Mouse (Mus musculus): Measurements from ENCODE around the gene Nfx1. TPM values are rescaled to one million over a fixed set of nuclear protein-coding genes. Genes with fewer than 3 reads are reported as not detected.

Gene Nfx1
- polyA plus RNA-seq, 1 experiment from 2014 or later = 96.9 TPM

DNA sequence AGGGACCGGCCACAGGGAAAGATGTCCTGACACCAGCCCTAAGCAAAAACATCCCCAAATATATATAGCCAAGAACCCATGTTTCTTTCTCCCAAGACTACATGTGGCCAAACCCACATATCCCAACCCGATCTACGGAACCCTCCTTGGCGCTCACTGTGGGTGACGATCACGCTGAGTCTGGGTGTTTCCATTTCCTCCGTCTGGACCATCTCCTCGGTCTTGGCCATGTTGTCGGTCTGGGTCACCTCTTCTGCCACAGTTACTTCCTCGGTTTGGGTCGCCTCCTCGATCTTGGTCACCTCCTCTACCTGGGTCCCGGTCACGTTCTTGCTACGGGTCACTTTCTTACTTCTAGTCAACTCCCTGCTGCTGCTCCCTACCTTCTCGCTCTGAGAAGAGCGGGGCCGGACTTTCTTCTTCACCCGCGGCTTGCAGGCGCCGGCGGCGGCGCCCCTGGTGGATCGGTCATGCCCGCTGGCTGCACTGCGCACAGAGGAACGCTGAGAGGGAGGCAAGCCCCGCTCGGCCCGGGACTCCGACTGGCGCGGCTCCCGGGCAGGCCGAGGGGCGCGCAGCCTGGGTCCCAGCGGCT, 23.0 kb upstream of the Nfx1 start:
- WGBS = under 1% methylated on average over 40 of the region's 40 CpGs
- Histone ChIP-seq H3K36me3 (peaks cover 54% of the 10 kb centered on the region), H3K27me3 (replicated peaks) (no peaks in the 10 kb centered on the region), H3K9ac (peak overlapping the region; percentile 92), H3K4me1 (peaks cover 24% of the 10 kb centered on the region), H3K4me2 (replicated peaks) (peak overlapping the region; percentile 87), H3K4me3 (peak overlapping the region; percentile 87), H3K27ac (peak overlapping the region; percentile 66; the same call in 1 of the 2 replicates), H3K9me3 (no peaks in the 10 kb centered on the region)
- peak; percentile 37; the same call in 1 of the 2 replicates for ATAC-seq (ENCODE audit: low FRiP score, low read depth)

DNA sequence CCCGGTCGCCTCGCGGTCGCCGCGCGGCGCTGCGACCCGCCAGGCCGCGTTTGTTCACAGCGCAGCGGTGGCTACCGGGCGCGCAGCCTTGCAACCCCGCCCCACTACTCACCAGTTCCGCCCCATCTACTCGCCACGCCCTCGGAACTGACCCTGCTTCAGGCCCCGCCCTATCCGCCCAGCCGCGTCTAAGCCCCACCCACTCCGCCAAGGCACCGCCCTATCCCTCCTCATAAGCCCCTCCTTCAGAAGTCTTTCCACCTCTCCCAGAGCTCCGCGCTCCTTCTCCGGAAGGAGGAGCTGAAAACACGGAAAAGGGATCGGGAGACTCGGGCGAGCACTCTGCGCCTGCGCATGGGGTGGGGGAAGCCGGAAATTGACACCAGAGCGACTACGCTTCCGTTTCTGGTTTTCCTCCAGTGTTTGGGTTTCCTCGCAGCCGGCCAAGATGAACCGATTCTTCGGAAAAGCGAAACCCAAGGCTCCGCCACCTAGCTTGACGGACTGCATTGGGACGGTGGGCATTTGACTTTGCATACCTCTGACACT, 22.5 kb upstream of the Nfx1 start, which contains the start of the genes Bag1 and Chmp5:
Gene Bag1, minus strand, starts transcription at position 135 of the 549 bp plus-strand sequence.
Gene Chmp5, plus strand, starts transcription at position 248 of the 549 bp plus-strand sequence.
- under 1% methylated on average over 50 of the region's 50 CpGs for WGBS
- peak within 1 kb of the TSS; percentile 87 for H3K4me3 ChIP-seq
- H3K27ac ChIP-seq = peak within 1 kb of the TSS; percentile 66; the same call in 1 of the 2 replicates
- H3K9ac ChIP-seq = peak within 1 kb of the TSS; percentile 92
- no peaks in the 10 kb centered on the region for H3K27me3 ChIP-seq (replicated peaks)
- peak; percentile 97 for ATAC-seq (ENCODE audit: low FRiP score, low read depth)
- H3K4me1 ChIP-seq = peaks cover 24% of the 10 kb centered on the region
- no peaks in the 10 kb centered on the region for H3K9me3 ChIP-seq
- peak within 1 kb of the TSS; percentile 87 for H3K4me2 ChIP-seq (replicated peaks)
- peaks cover 54% of the 10 kb centered on the region for H3K36me3 ChIP-seq

DNA sequence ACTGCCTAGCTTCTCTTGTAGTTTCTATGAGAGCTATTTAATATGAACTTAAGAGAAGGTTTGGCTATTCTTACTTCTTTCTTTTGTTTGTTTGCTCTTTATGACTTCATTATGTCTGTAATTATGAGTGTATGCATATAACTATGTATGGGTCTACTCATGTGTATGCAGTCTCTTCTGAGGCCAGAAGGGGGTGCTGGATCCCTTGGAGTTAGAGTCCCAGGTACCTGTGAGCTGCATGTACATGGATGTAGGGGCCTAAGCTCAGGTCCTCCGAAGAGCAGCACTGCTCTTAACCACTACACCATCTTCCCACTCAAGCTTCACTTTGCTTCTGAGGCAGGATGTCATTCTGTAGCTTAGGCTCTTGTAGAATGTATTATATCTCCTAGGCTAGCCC, 17.2 kb upstream of the Nfx1 start:
- WGBS = 97% methylated on average over 1 of the region's 1 CpGs
- H3K4me1 ChIP-seq = peaks cover 9% of the 10 kb centered on the region
- ATAC-seq (ENCODE audit: low FRiP score, low read depth) = no peak

DNA sequence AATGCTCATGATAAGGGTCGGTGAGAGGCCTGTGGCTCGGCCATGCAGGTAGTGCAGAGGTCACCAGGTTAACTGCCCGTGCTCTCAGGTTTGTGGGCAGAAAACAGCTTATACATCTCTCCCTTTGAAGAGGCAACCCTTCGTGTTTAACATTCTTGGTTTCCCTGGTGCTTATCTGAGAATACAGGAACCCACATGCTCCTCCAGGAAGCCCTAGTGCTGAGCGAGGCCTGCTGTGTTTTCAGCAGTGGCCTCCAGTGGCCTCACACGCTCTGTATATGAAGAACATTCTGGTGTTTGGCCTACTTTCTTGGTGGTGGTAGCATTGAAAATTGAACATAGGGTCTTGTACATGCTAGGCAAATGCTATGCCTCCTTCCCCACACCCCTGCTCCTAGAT, 14.8 kb upstream of the Nfx1 start:
- Histone ChIP-seq H3K36me3 (peaks cover 88% of the 10 kb centered on the region), H3K4me3 (no peak overlapping the region), H3K27ac (no peak overlapping the region), H3K4me2 (replicated peaks) (no peak overlapping the region), H3K9ac (no peak overlapping the region), H3K4me1 (no peaks in the 10 kb centered on the region), H3K9me3 (no peaks in the 10 kb centered on the region), H3K27me3 (replicated peaks) (no peaks in the 10 kb centered on the region)
- ATAC-seq (ENCODE audit: low FRiP score, low read depth) = no peak
- 92% methylated on average over 6 of the region's 6 CpGs for WGBS

More for the DNA sequence above, 17.2 kb upstream of the Nfx1 start:
- Histone ChIP-seq H3K36me3 (peaks cover 73% of the 10 kb centered on the region), H3K27ac (no peak overlapping the region), H3K27me3 (replicated peaks) (no peaks in the 10 kb centered on the region), H3K4me3 (no peak overlapping the region), H3K9me3 (no peaks in the 10 kb centered on the region), H3K4me2 (replicated peaks) (no peak overlapping the region), H3K9ac (no peak overlapping the region)

DNA sequence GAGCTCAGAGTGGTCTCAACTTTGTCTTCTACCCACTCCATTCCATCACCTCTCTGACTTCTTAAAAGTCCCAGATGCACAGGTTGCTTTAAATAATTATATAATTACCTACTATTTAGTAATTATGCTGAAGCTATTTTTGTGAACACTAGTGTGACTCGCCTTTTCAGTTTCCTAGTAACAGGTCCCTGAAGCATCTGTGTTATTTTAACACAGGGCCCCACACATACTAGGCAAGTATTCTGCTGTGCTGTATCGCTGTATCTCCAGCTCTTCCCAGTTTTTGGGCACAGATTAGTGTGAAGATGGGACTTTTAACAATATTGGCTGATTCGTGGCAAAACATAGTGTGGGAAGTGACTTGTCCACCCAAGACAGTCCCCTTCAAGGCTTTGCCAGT, 7.2 kb upstream of the Nfx1 start:
- H3K4me1 ChIP-seq = no peaks in the 10 kb centered on the region
- 93% methylated on average over 3 of the region's 3 CpGs for WGBS
- H3K4me3 ChIP-seq = no peak overlapping the region
- H3K27me3 ChIP-seq (replicated peaks) = no peaks in the 10 kb centered on the region
- H3K9ac ChIP-seq = no peak overlapping the region
- no peak overlapping the region for H3K27ac ChIP-seq
- peaks cover 71% of the 10 kb centered on the region for H3K36me3 ChIP-seq
- no peak for ATAC-seq (ENCODE audit: low FRiP score, low read depth)
- no peak overlapping the region for H3K4me2 ChIP-seq (replicated peaks)
- no peaks in the 10 kb centered on the region for H3K9me3 ChIP-seq

DNA sequence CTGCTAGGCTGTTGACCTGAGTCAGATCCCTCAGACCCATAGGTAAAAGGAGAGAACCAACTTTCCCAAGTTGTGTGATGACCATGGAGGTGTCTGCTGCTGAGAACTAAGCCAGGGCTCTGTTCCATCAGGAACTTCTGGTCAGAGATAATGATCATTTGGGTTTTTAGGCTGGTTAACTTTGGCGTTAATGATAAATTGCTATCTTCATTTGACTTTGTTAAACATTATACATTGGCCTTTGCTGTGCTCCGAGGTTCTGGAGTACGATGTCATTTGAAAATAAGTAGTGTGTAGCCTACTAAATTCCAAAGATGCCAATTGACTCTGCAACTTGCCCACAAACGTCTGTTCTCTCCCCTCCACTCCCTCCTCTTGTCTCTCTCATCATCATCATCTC, 1.5 kb upstream of the Nfx1 start:
- H3K9ac ChIP-seq = no peak overlapping the region

DNA sequence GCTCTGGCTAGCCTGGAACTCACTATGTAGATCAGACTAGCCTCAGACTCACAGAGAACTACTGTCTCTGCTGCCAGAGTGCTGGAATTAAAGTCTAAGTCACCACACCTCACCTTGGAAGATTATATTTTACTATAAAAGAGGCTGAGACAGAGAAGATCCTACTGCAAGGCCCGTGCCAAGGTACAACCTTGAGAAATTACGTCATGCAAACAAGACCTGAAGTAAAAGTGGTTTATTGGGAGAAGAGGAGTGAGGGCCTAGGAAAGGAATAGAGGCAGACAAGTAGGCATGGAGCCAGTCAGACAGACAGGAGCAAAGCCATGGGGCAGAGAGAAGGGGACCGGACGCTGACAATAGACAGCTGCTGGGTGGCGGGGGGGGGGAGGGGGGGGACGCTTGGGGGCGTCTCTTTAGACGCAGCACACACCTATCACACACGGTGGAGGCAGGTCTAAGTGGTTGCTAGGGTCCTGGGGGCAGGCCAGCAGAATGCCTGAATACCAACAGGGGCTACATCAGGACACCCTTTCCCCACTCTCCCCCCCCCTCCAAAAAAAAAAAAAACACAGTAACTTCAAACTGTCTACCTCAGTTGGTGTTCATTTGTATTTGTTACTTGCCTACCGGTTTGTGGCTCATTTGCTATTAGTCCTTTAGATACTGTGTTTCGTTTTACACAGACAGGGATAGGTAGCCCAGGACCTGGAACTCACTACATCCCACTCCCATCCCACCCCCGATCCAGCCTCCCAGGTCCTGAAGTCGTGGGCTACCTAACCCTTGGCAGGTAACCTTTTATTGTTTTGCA, 720 bp upstream of the Nfx1 start:
- Histone ChIP-seq H3K27ac (peak overlapping the region; percentile 80; the same call in 1 of the 2 replicates), H3K9ac (peak overlapping the region; percentile 84), H3K36me3 (peaks cover 18% of the 10 kb centered on the region), H3K9me3 (no peaks in the 10 kb centered on the region), H3K27me3 (replicated peaks) (no peaks in the 10 kb centered on the region), H3K4me2 (replicated peaks) (peak overlapping the region; percentile 69), H3K4me1 (peaks cover 5% of the 10 kb centered on the region), H3K4me3 (peak overlapping the region; percentile 92)
- ATAC-seq (ENCODE audit: low FRiP score, low read depth) = no peak; the same call in 1 of the 2 replicates
- WGBS = 10% methylated on average over 13 of the region's 13 CpGs

More for the DNA sequence above, 1.5 kb upstream of the Nfx1 start:
- no peak for ATAC-seq (ENCODE audit: low FRiP score, low read depth)
- WGBS = 81% methylated on average over 4 of the region's 4 CpGs
- peaks cover 22% of the 10 kb centered on the region for H3K36me3 ChIP-seq
- H3K27me3 ChIP-seq (replicated peaks) = no peaks in the 10 kb centered on the region
- peaks cover 5% of the 10 kb centered on the region for H3K4me1 ChIP-seq
- no peaks in the 10 kb centered on the region for H3K9me3 ChIP-seq
- H3K4me3 ChIP-seq = no peak overlapping the region
- no peak overlapping the region for H3K4me2 ChIP-seq (replicated peaks)
- H3K27ac ChIP-seq = no peak overlapping the region

DNA sequence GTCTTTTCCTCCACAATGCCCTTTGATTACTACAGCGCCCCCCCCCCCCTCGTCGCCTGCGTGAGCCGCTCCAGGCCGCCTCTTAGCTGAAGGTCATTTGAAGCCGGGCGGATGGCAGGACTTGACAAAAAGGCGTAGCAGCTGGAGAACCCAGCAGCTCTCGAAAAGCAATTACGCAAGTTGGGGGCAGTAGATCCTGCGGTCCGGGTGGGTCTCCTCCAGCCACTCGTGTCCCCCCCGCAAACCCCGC, 189 bp upstream of the Nfx1 start:
- under 1% methylated on average over 16 of the region's 16 CpGs for WGBS

DNA sequence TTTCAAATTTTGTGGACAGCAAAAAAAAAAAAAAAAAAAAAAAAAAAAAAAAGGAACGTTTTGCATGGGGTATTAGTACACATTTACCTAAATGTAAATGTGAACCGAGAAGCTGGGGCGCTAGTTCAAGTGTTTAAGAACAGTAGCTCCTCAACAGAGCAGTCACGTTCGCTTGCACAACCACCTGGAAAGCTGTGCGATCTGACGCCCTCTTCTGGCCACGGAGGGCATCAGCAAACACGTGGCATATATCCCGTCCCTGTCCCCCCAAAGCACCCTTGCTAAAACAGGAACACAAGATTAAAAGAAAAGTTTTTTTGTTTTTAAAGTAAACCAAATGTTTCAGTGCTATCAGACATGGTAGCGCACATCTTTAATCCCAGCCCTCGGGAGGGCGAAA, 1.0 kb downstream of the Nfx1 start:
- H3K9ac ChIP-seq = peak overlapping the region; percentile 84; the same call in 1 of the 2 replicates
- H3K4me3 ChIP-seq = peak overlapping the region; percentile 92
- H3K4me2 ChIP-seq (replicated peaks) = peak overlapping the region; percentile 69
- no peaks in the 10 kb centered on the region for H3K9me3 ChIP-seq
- no peak for ATAC-seq (ENCODE audit: low FRiP score, low read depth)
- WGBS = 26% methylated on average over 13 of the region's 13 CpGs
- no peak overlapping the region for H3K27ac ChIP-seq
- no peaks in the 10 kb centered on the region for H3K27me3 ChIP-seq (replicated peaks)
- H3K36me3 ChIP-seq = peaks cover 10% of the 10 kb centered on the region
- peaks cover 5% of the 10 kb centered on the region for H3K4me1 ChIP-seq

More for the DNA sequence above, 189 bp upstream of the Nfx1 start:
- Histone ChIP-seq H3K4me2 (replicated peaks) (peak overlapping the region; percentile 69), H3K27ac (peak overlapping the region; percentile 80; the same call in 1 of the 2 replicates), H3K4me1 (peaks cover 5% of the 10 kb centered on the region), H3K4me3 (peak overlapping the region; percentile 92), H3K36me3 (peaks cover 14% of the 10 kb centered on the region), H3K9me3 (no peaks in the 10 kb centered on the region), H3K27me3 (replicated peaks) (no peaks in the 10 kb centered on the region), H3K9ac (peak overlapping the region; percentile 84)
- ATAC-seq (ENCODE audit: low FRiP score, low read depth) = no peak; the same call in 1 of the 2 replicates

DNA sequence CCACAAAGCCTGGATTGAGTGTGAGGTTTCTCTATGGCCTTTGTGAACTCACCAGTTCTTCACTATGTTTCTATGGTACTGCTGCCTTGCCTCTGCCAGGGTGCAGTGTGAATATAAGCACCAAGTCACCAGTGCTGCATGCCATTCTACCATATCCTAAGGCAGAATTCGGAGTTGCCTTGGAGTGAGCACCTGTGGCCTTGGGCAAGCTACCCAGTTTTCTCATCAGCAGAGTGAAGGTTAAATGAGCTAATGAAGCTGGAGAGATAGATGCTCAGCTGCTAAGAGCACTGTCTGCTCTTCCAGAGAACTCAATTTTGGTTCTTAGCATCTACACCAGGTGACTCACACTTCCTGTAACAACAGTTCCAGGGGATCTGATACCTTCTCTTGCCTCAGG, 3.3 kb downstream of the Nfx1 start:
- H3K36me3 ChIP-seq = peaks cover 29% of the 10 kb centered on the region
- WGBS = 93% methylated on average over 1 of the region's 1 CpGs

DNA sequence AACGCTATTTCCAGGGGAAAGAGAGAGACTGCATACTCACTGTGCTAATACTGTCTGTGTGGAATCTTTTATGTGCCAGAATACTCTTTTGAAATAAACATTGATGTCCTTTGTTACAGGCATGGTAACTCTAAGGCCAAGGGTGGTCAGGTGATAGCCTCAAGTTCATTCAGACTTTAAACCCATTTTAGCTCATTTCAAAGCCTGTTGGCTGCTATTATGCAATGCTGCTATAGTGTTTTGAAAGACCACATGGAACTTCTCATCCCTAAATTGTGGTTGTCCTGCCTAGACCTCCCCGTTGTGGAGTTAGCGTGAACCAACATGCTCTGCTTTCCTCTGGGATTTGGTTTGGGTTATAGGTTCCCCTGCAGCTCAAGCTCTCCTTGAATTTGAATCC, 5.0 kb downstream of the Nfx1 start:
- Histone ChIP-seq H3K27ac (no peak overlapping the region), H3K4me3 (no peak overlapping the region), H3K4me2 (replicated peaks) (no peak overlapping the region), H3K4me1 (no peaks in the 10 kb centered on the region), H3K36me3 (peaks cover 44% of the 10 kb centered on the region), H3K9ac (no peak overlapping the region), H3K9me3 (no peaks in the 10 kb centered on the region), H3K27me3 (replicated peaks) (no peaks in the 10 kb centered on the region)
- no peak for ATAC-seq (ENCODE audit: low FRiP score, low read depth)
- WGBS = 93% methylated on average over 3 of the region's 3 CpGs

More for the DNA sequence above, 3.3 kb downstream of the Nfx1 start:
- no peaks in the 10 kb centered on the region for H3K27me3 ChIP-seq (replicated peaks)
- H3K4me2 ChIP-seq (replicated peaks) = no peak overlapping the region
- H3K4me1 ChIP-seq = peaks cover 5% of the 10 kb centered on the region
- H3K9me3 ChIP-seq = no peaks in the 10 kb centered on the region
- no peak overlapping the region for H3K27ac ChIP-seq
- no peak for ATAC-seq (ENCODE audit: low FRiP score, low read depth)
- H3K9ac ChIP-seq = no peak overlapping the region
- H3K4me3 ChIP-seq = no peak overlapping the region

DNA sequence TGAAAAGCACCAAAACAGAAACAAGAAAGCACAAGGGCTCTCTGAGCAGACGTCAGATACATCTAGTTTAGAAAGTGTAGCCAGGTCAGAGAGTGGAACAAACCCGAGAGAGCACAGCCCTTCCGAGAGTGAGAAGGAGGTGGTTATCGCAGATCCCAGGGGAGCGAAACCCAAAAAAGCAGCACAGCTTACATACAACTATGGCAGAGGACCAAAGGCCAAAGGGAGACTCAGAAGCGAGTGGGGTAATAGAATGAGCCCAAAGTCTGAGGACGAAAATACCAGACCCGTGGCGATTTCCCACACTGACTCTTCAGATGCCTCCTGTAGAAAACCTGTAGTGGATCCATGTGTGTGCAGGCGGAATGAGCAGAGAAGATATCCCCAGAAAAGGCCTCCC, 5.9 kb downstream of the Nfx1 start:
- Histone ChIP-seq H3K9ac (no peak overlapping the region), H3K4me2 (replicated peaks) (no peak overlapping the region), H3K4me1 (no peaks in the 10 kb centered on the region), H3K27me3 (replicated peaks) (no peaks in the 10 kb centered on the region), H3K9me3 (no peaks in the 10 kb centered on the region), H3K36me3 (peaks cover 54% of the 10 kb centered on the region), H3K4me3 (no peak overlapping the region), H3K27ac (no peak overlapping the region)
- WGBS = 92% methylated on average over 10 of the region's 10 CpGs
- no peak for ATAC-seq (ENCODE audit: low FRiP score, low read depth)
